11 mouse cellular contexts compared by ENCODE assay signal in genomic region chr19:46959536-46959935, GRCm38 (mm10). TPM values are rescaled to one million over a fixed set of nuclear protein-coding genes. Genes with fewer than 3 reads are reported as not detected.
DNase-seq lines count a peak whose midpoint lies in the region; ATAC-seq and TF ChIP-seq lines count a peak whose summit lies in the region.
"Had no signal": no experiment of that assay in that cellular context is flagged by ENCODE, and none has a peak within 500 bp of the region (broad histone marks: within the 10 kb centered on the region; RNA-seq: fewer than 3 reads in every experiment).

No protein-coding gene starts in this region.

- no peaks in the 10 kb centered on the region for H3K9me3 ChIP-seq in lung, embryonic 14.5 days (ENCODE audit: low read depth, low read length)
- no peaks in the 10 kb centered on the region for H3K9me3 ChIP-seq in G1E (replicated peaks)
- H3K9me3 ChIP-seq in liver, embryonic 15.5 days (replicated peaks) = no peaks in the 10 kb centered on the region

- H3K4me3 ChIP-seq in gastrocnemius, adult 2 months = peak overlapping the region; percentile 93; the same call in 1 of the 2 replicates
- peak overlapping the region; percentile 79; the same call in 1 of the 2 replicates for H3K4me3 ChIP-seq in lung, embryonic 14.5 days (ENCODE audit: low read depth, low read length)
- H3K4me3 ChIP-seq in G1E (ENCODE audit: low read depth, low read length) = peak overlapping the region; percentile 63; the same call in 1 of the 2 replicates
- peak overlapping the region; percentile 91; the same call in 1 of the 2 replicates for H3K4me3 ChIP-seq in liver, embryonic 15.5 days (replicated peaks)

- no peaks in the 10 kb centered on the region for H3K36me3 ChIP-seq in lung, embryonic 14.5 days (ENCODE audit: insufficient read depth)
- peaks cover 44% of the 10 kb centered on the region for H3K36me3 ChIP-seq in G1E (replicated peaks)
- H3K36me3 ChIP-seq in liver, embryonic 15.5 days (replicated peaks) = no peaks in the 10 kb centered on the region

- WGBS in lung, embryonic 14.5 days = 42% methylated on average over 3 of the region's 3 CpGs
- WGBS in liver, embryonic 15.5 days (ENCODE audit: insufficient replicate concordance) = 78% methylated on average over 3 of the region's 3 CpGs

- TF ChIP-seq CTCF in gastrocnemius, adult 2 months (IDR thresholded peaks at IDR 0.05) = no peak
- no peak for TF ChIP-seq CTCF in lung, embryonic 14.5 days (IDR thresholded peaks at IDR 0.05; ENCODE audit: low read depth)
- no peak for TF ChIP-seq CTCF in G1E (IDR thresholded peaks at IDR 0.05; ENCODE audit: low read depth, low read length)

- no peaks in the 10 kb centered on the region for H3K27me3 ChIP-seq in lung, embryonic 14.5 days (ENCODE audit: insufficient read depth, low read length)
- H3K27me3 ChIP-seq in G1E (ENCODE audit: insufficient read depth, low read length) = no peaks in the 10 kb centered on the region
- no peaks in the 10 kb centered on the region for H3K27me3 ChIP-seq in liver, embryonic 15.5 days

- H3K9ac ChIP-seq in lung, embryonic 14.5 days = 0 out of 2 replicates have a peak overlapping the region, but pooled peaks have one; percentile 1
- peak overlapping the region; percentile 97; the same call in 1 of the 2 replicates for H3K9ac ChIP-seq in liver, embryonic 15.5 days

- intact Hi-C loops in gastrocnemius, adult 2 months (cut with DNase I) = no loop called here

- peaks cover 15% of the 10 kb centered on the region; the same call in 1 of the 2 replicates for H3K4me1 ChIP-seq in lung, embryonic 14.5 days (ENCODE audit: insufficient read depth)
- H3K4me1 ChIP-seq in G1E (ENCODE audit: insufficient read depth, low read depth, low read length) = peaks cover 62% of the 10 kb centered on the region
- peaks cover 70% of the 10 kb centered on the region for H3K4me1 ChIP-seq in liver, embryonic 15.5 days (replicated peaks)

- no peak for DNase-seq in gastrocnemius, adult 2 months
- DNase-seq in gastrocnemius, postnatal 25 days = no peak
- peak; percentile 77 for DNase-seq in lung, embryonic 14.5 days
- DNase-seq in lung, postnatal 14 days = no peak
- no peak for DNase-seq in G1E (ENCODE audit: low spot score)
- DNase-seq in ovary, postnatal 14 days (ENCODE audit: low spot score) = no peak
- DNase-seq in kidney, postnatal 14 days = no peak
- DNase-seq: adrenal gland, postnatal 25 days; cerebellum, adult 11-12 months had no signal

- ATAC-seq in lung, embryonic 14.5 days (ENCODE audit: insufficient read depth) = no peak
- no peak for ATAC-seq in G1E (ENCODE audit: extremely low read depth, insufficient number of reproducible peaks, low FRiP score, poor library complexity, severe bottlenecking)
- no peak for ATAC-seq in liver, embryonic 15.5 days (ENCODE audit: insufficient read depth)

- H3K27ac ChIP-seq in gastrocnemius, adult 2 months = peak overlapping the region; percentile 91
- H3K27ac ChIP-seq in lung, embryonic 14.5 days (ENCODE audit: low read depth) = peak overlapping the region; percentile 30; the same call in 1 of the 2 replicates
- H3K27ac ChIP-seq in liver, embryonic 15.5 days (replicated peaks) = peak overlapping the region; percentile 94
- H3K27ac ChIP-seq: hindbrain, embryonic 14.5 days had no signal

- peak overlapping the region; percentile 71 for H3K4me2 ChIP-seq in lung, embryonic 14.5 days
- H3K4me2 ChIP-seq in liver, embryonic 15.5 days = peak overlapping the region; percentile 83

RNA-seq across cellular contexts. Expression of gene Ina, which starts 55.0 kb away (rescaled TPM):
- not detected for total RNA-seq in gastrocnemius, adult 2 months (2021)
- not detected for total RNA-seq in gastrocnemius, postnatal 25 days (2021)
- 0.37 and 0.58 TPM in 2 replicates for polyA plus RNA-seq in lung, embryonic 14.5 days (2014; fragmentation: Nextera tagmentation; extraction: Ambion mirVana)
- total RNA-seq in G1E (2014; fragmentation: Nextera tagmentation) (not detected in 2 replicates), G1E (2017) (0.11 and 0.12 TPM in 2 replicates)
- not detected in 2 replicates for polyA plus RNA-seq in G1E (2012)
- polyA plus RNA-seq in liver, embryonic 15.5 days (2015; fragmentation: Nextera tagmentation; extraction: Ambion mirVana) = 0.23 and 0.36 TPM in 2 replicates

RNA-seq across cellular contexts. Expression of gene Nt5c2, which starts 55.4 kb away (rescaled TPM):
- total RNA-seq in gastrocnemius, adult 2 months (2021) = 10 to 100 TPM in 1 of 2 experiments, 1 to 10 TPM in 1; 9.5 to 18.2 TPM
- 10 to 100 TPM; 17.0 to 23.6 TPM for total RNA-seq in gastrocnemius, postnatal 25 days (2021)
- 69.5 and 81.2 TPM in 2 replicates for polyA plus RNA-seq in lung, embryonic 14.5 days (2014; fragmentation: Nextera tagmentation; extraction: Ambion mirVana)
- total RNA-seq in G1E (2014; fragmentation: Nextera tagmentation) (148 TPM in 2 replicates), G1E (2017) (136 and 158 TPM in 2 replicates)
- 7.2 and 17.0 TPM in 2 replicates for polyA plus RNA-seq in G1E (2012)
- polyA plus RNA-seq in liver, embryonic 15.5 days (2015; fragmentation: Nextera tagmentation; extraction: Ambion mirVana) = 42.7 and 44.4 TPM in 2 replicates

Comparison
In these comparisons a context has a peak if more than half of its experiments do, and no peak if none do; other contexts are left out.
1. H3K27ac ChIP-seq: peak in every context shown above with its lines; median percentile 94 in liver, embryonic 15.5 days; 91 in gastrocnemius, adult 2 months; 30 in lung, embryonic 14.5 days.
2. RNA of gene Nt5c2, which starts 55.4 kb away (total RNA-seq): 136 to 158 TPM in G1E; 17.0 to 23.6 TPM in gastrocnemius, postnatal 25 days and 9.5 to 18.2 TPM in gastrocnemius, adult 2 months; every median in the first group is over 4 times any median in the second.
3. Peak in every context shown above with its lines, with median percentiles within 50 percentile points of each other: H3K4me3 ChIP-seq.